Mouse (Mus musculus) stomach, postnatal 0 days (tissue): ENCODE data around the gene Kcnh4.

ENCODE experiments used
- CTCF ChIP-seq: IDR thresholded peaks from 2 replicates; pipeline ENCODE4 v1.5.1; 2016; ENCODE audit warnings: antibody characterized with exemption, low read depth, mild to moderate bottlenecking, moderate library complexity
- EP300 ChIP-seq: optimal IDR thresholded peaks from 2 replicates; pipeline ENCODE3; 2016; ENCODE audit warnings: antibody characterized with exemption

GRCm38 (mm10) chr11:100750127-100750526 is 9.6 kb downstream of the Kcnh4 start:
- no peak for TF ChIP-seq CTCF
- no peak for TF ChIP-seq EP300
